Mouse (Mus musculus) kidney, adult 2 months (tissue): Measurements from ENCODE around the gene Gpld1.

Experiments
- CTCF ChIP-seq: fragments of 200-500 bp; conservative IDR thresholded peaks from 2 replicates; pipeline ENCODE4 v1.5.1; 2011; ENCODE audit warnings: low read depth, mild to moderate bottlenecking, control low read depth, low read length, moderate library complexity, mixed read lengths; ENCODE audit not compliant: insufficient read depth, insufficient read length
- POLR2A ChIP-seq: fragments of 200-500 bp; IDR thresholded peaks from one replicate; pipeline ENCODE4 v1.6.1; 2011; ENCODE audit warnings: low read depth, low read length, control low read depth

DNA sequence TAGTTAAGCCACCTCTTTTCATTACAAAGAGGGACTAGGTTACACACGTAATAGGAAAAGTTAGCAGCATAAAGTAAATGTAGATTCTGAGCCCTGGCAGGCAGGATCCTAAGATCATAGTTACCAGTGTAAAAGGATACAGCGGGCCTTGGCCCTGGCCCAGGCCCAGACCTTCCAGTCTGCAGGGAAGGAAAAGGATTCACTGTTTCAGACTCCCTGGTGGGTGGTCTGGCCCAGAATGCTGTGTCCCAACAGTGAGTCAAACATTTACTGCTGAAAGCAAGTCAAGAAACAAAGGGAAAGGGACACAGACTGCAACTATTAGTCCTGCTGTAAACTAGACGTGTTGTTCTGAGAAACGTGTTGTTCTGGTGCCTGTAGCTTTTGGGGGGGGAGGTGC lies 2.6 kb downstream of the Gpld1 start:
- TF ChIP-seq CTCF = no peak
- no peak for TF ChIP-seq POLR2A
